Mouse (Mus musculus): ENCODE results near the gene Col5a3. TPM values are rescaled to one million over a fixed set of nuclear protein-coding genes. Genes with fewer than 3 reads are reported as not detected.

Gene Col5a3
- polyA plus RNA-seq, 1 experiment from 2014 or later = 1.1 TPM

GRCm38 (mm10) chr9:20745129-20745966 is 69.5 kb downstream of the Col5a3 start:
- Histone ChIP-seq H3K27me3 (replicated peaks; ENCODE audit: control insufficient read depth, insufficient read depth, low read length) (no peaks in the 10 kb centered on the region), H3K4me1 (ENCODE audit: control insufficient read depth, insufficient read depth, low read depth, low read length) (peaks cover 10% of the 10 kb centered on the region), H3K36me3 (ENCODE audit: control insufficient read depth, insufficient read depth, low read length) (no peaks in the 10 kb centered on the region), H3K4me3 (ENCODE audit: low read length) (peak overlapping the region; percentile 72), H3K9me3 (ENCODE audit: control insufficient read depth, low read length) (no peaks in the 10 kb centered on the region), H3K4me2 (ENCODE audit: low read length) (peak overlapping the region; percentile 67), H3K9ac (ENCODE audit: low read depth, low read length) (peak overlapping the region; percentile 85), H3K27ac (ENCODE audit: low read depth, low read length) (no peak overlapping the region; the same call in 1 of the 2 replicates)
- 7% methylated on average over 17 of the region's 17 CpGs for WGBS
- peak; percentile 38 for ATAC-seq

- 0 out of 2 replicates have a peak overlapping the region, but pooled peaks have one; percentile 13 for H3K27ac ChIP-seq (ENCODE audit: low read depth, low read length)
- ATAC-seq = no peak; the same call in 1 of the 2 replicates
- H3K4me2 ChIP-seq (ENCODE audit: low read length) = peak overlapping the region; percentile 67
- peak overlapping the region; percentile 72 for H3K4me3 ChIP-seq (ENCODE audit: low read length)
- peak overlapping the region; percentile 85; the same call in 1 of the 2 replicates for H3K9ac ChIP-seq (ENCODE audit: low read depth, low read length)
- no peaks in the 10 kb centered on the region for H3K27me3 ChIP-seq (replicated peaks; ENCODE audit: control insufficient read depth, insufficient read depth, low read length)
- WGBS = 9% methylated on average over 22 of the region's 22 CpGs
- peaks cover 10% of the 10 kb centered on the region for H3K4me1 ChIP-seq (ENCODE audit: control insufficient read depth, insufficient read depth, low read depth, low read length)
- no peaks in the 10 kb centered on the region for H3K9me3 ChIP-seq (ENCODE audit: control insufficient read depth, low read length)
- no peaks in the 10 kb centered on the region for H3K36me3 ChIP-seq (ENCODE audit: control insufficient read depth, insufficient read depth, low read length)
Measured at GRCm38 (mm10) chr9:20743946-20744738, 70.7 kb downstream of the Col5a3 start.

GRCm38 (mm10) chr9:20740407-20740806 is 74.5 kb downstream of the Col5a3 start:
- Histone ChIP-seq H3K4me3 (ENCODE audit: low read length) (no peak overlapping the region), H3K9me3 (ENCODE audit: control insufficient read depth, low read length) (no peaks in the 10 kb centered on the region), H3K4me2 (ENCODE audit: low read length) (0 out of 2 replicates have a peak overlapping the region, but pooled peaks have one; percentile 10), H3K36me3 (ENCODE audit: control insufficient read depth, insufficient read depth, low read length) (no peaks in the 10 kb centered on the region), H3K4me1 (ENCODE audit: control insufficient read depth, insufficient read depth, low read depth, low read length) (peaks cover 10% of the 10 kb centered on the region), H3K27me3 (replicated peaks; ENCODE audit: control insufficient read depth, insufficient read depth, low read length) (no peaks in the 10 kb centered on the region), H3K9ac (ENCODE audit: low read depth, low read length) (no peak overlapping the region), H3K27ac (ENCODE audit: low read depth, low read length) (no peak overlapping the region)
- WGBS = under 1% methylated on average over 12 of the region's 12 CpGs
- peak; percentile 62 for ATAC-seq

GRCm38 (mm10) chr9:20738251-20738999 is 76.4 kb downstream of the Col5a3 start:
- Histone ChIP-seq H3K4me2 (ENCODE audit: low read length) (no peak overlapping the region), H3K27ac (ENCODE audit: low read depth, low read length) (no peak overlapping the region), H3K4me1 (ENCODE audit: control insufficient read depth, insufficient read depth, low read depth, low read length) (no peaks in the 10 kb centered on the region), H3K4me3 (ENCODE audit: low read length) (no peak overlapping the region), H3K9ac (ENCODE audit: low read depth, low read length) (no peak overlapping the region), H3K27me3 (replicated peaks; ENCODE audit: control insufficient read depth, insufficient read depth, low read length) (no peaks in the 10 kb centered on the region), H3K9me3 (ENCODE audit: control insufficient read depth, low read length) (no peaks in the 10 kb centered on the region), H3K36me3 (ENCODE audit: control insufficient read depth, insufficient read depth, low read length) (no peaks in the 10 kb centered on the region; the same call in 1 of the 2 replicates)
- no peak for ATAC-seq
- WGBS = 41% methylated on average over 8 of the region's 8 CpGs

GRCm38 (mm10) chr9:20737227-20737626 is 77.6 kb downstream of the Col5a3 start:
- Histone ChIP-seq H3K36me3 (ENCODE audit: control insufficient read depth, insufficient read depth, low read length) (no peaks in the 10 kb centered on the region; the same call in 1 of the 2 replicates), H3K4me2 (ENCODE audit: low read length) (no peak overlapping the region), H3K4me3 (ENCODE audit: low read length) (no peak overlapping the region), H3K9me3 (ENCODE audit: control insufficient read depth, low read length) (no peaks in the 10 kb centered on the region), H3K4me1 (ENCODE audit: control insufficient read depth, insufficient read depth, low read depth, low read length) (no peaks in the 10 kb centered on the region), H3K27me3 (replicated peaks; ENCODE audit: control insufficient read depth, insufficient read depth, low read length) (no peaks in the 10 kb centered on the region), H3K9ac (ENCODE audit: low read depth, low read length) (no peak overlapping the region), H3K27ac (ENCODE audit: low read depth, low read length) (no peak overlapping the region)
- no peak for ATAC-seq
- 98% methylated on average over 2 of the region's 2 CpGs for WGBS

GRCm38 (mm10) chr9:20734692-20735091 is 80.2 kb downstream of the Col5a3 start:
- no peak overlapping the region for H3K27ac ChIP-seq (ENCODE audit: low read depth, low read length)
- no peak overlapping the region for H3K9ac ChIP-seq (ENCODE audit: low read depth, low read length)
- no peak overlapping the region for H3K4me2 ChIP-seq (ENCODE audit: low read length)
- H3K9me3 ChIP-seq (ENCODE audit: control insufficient read depth, low read length) = no peaks in the 10 kb centered on the region
- 76% methylated on average over 3 of the region's 3 CpGs for WGBS
- no peaks in the 10 kb centered on the region for H3K27me3 ChIP-seq (replicated peaks; ENCODE audit: control insufficient read depth, insufficient read depth, low read length)
- no peaks in the 10 kb centered on the region; the same call in 1 of the 2 replicates for H3K36me3 ChIP-seq (ENCODE audit: control insufficient read depth, insufficient read depth, low read length)
- no peak for ATAC-seq
- H3K4me1 ChIP-seq (ENCODE audit: control insufficient read depth, insufficient read depth, low read depth, low read length) = no peaks in the 10 kb centered on the region
- no peak overlapping the region for H3K4me3 ChIP-seq (ENCODE audit: low read length)

GRCm38 (mm10) chr9:20731797-20732196 is 83.1 kb downstream of the Col5a3 start:
- no peak overlapping the region for H3K27ac ChIP-seq (ENCODE audit: low read depth, low read length)
- ATAC-seq = no peak
- H3K27me3 ChIP-seq (replicated peaks; ENCODE audit: control insufficient read depth, insufficient read depth, low read length) = no peaks in the 10 kb centered on the region; the same call in 1 of the 2 replicates
- H3K36me3 ChIP-seq (ENCODE audit: control insufficient read depth, insufficient read depth, low read length) = no peaks in the 10 kb centered on the region; the same call in 1 of the 2 replicates
- no peak overlapping the region for H3K9ac ChIP-seq (ENCODE audit: low read depth, low read length)
- WGBS = 67% methylated on average over 4 of the region's 4 CpGs
- no peak overlapping the region for H3K4me3 ChIP-seq (ENCODE audit: low read length)
- no peaks in the 10 kb centered on the region for H3K9me3 ChIP-seq (ENCODE audit: control insufficient read depth, low read length)
- H3K4me1 ChIP-seq (ENCODE audit: control insufficient read depth, insufficient read depth, low read depth, low read length) = peaks cover 10% of the 10 kb centered on the region
- H3K4me2 ChIP-seq (ENCODE audit: low read length) = no peak overlapping the region

- Histone ChIP-seq H3K27ac (ENCODE audit: low read depth, low read length) (no peak overlapping the region), H3K4me3 (ENCODE audit: low read length) (no peak overlapping the region), H3K9ac (ENCODE audit: low read depth, low read length) (no peak overlapping the region), H3K27me3 (replicated peaks; ENCODE audit: control insufficient read depth, insufficient read depth, low read length) (no peaks in the 10 kb centered on the region; the same call in 1 of the 2 replicates), H3K9me3 (ENCODE audit: control insufficient read depth, low read length) (no peaks in the 10 kb centered on the region), H3K4me1 (ENCODE audit: control insufficient read depth, insufficient read depth, low read depth, low read length) (peaks cover 25% of the 10 kb centered on the region), H3K36me3 (ENCODE audit: control insufficient read depth, insufficient read depth, low read length) (no peaks in the 10 kb centered on the region; the same call in 1 of the 2 replicates), H3K4me2 (ENCODE audit: low read length) (no peak overlapping the region)
- ATAC-seq = no peak
- 35% methylated on average over 6 of the region's 6 CpGs for WGBS
Measured at GRCm38 (mm10) chr9:20729451-20729850, 85.4 kb downstream of the Col5a3 start.

Data from hindbrain, embryonic 16.5 days (tissue).